Mouse (Mus musculus) forelimb bud, embryonic 11.5 days (tissue): ENCODE results near the gene Pard3.

Experiments
- DNase-seq: peaks from one replicate; pipeline ENCODE4 v3.0.0-alpha.2; 2012; ENCODE audit warnings: low read depth, low spot score

Pard3 gene

GRCm38 (mm10) chr8:127546161-127546560 is 482.5 kb downstream of the Pard3 start:
- DNase-seq = no peak

- DNase-seq = no peak
Measured at GRCm38 (mm10) chr8:127550928-127551327, 487.2 kb downstream of the Pard3 start.

- peak; percentile 41 for DNase-seq
Measured at GRCm38 (mm10) chr8:127552161-127552595, 488.5 kb downstream of the Pard3 start.

- peak; percentile 18 for DNase-seq
Measured at GRCm38 (mm10) chr8:127552836-127553235, 489.1 kb downstream of the Pard3 start.

GRCm38 (mm10) chr8:127553582-127553981 is 489.9 kb downstream of the Pard3 start:
- peak; percentile 61 for DNase-seq

GRCm38 (mm10) chr8:127555795-127556194 is 492.1 kb downstream of the Pard3 start:
- DNase-seq = no peak

GRCm38 (mm10) chr8:127556964-127557363 is 493.3 kb downstream of the Pard3 start:
- no peak for DNase-seq

GRCm38 (mm10) chr8:127557566-127557965 is 493.9 kb downstream of the Pard3 start:
- no peak for DNase-seq

GRCm38 (mm10) chr8:127563634-127564033 is 499.9 kb downstream of the Pard3 start:
- DNase-seq = no peak

- no peak for DNase-seq
Measured at GRCm38 (mm10) chr8:127564426-127564825, 500.7 kb downstream of the Pard3 start.

GRCm38 (mm10) chr8:127569212-127569611 is 505.5 kb downstream of the Pard3 start:
- no peak for DNase-seq

GRCm38 (mm10) chr8:127570527-127570926 is 506.8 kb downstream of the Pard3 start:
- DNase-seq = no peak

- no peak for DNase-seq
Measured at GRCm38 (mm10) chr8:127572493-127572892, 508.8 kb downstream of the Pard3 start.

GRCm38 (mm10) chr8:127576657-127577056 is 513.0 kb downstream of the Pard3 start:
- DNase-seq = no peak

- DNase-seq = no peak
Measured at GRCm38 (mm10) chr8:127577656-127578055, 514.0 kb downstream of the Pard3 start.

- DNase-seq = no peak
Measured at GRCm38 (mm10) chr8:127579436-127579835, 515.7 kb downstream of the Pard3 start.

GRCm38 (mm10) chr8:127583429-127583828 is 519.7 kb downstream of the Pard3 start:
- DNase-seq = no peak

GRCm38 (mm10) chr8:127585618-127586017 is 521.9 kb downstream of the Pard3 start:
- no peak for DNase-seq

- peak; percentile 53 for DNase-seq
Measured at GRCm38 (mm10) chr8:127586681-127587080, 523.0 kb downstream of the Pard3 start.

- no peak for DNase-seq
Measured at GRCm38 (mm10) chr8:127588313-127588712, 524.6 kb downstream of the Pard3 start.

- DNase-seq = no peak
Measured at GRCm38 (mm10) chr8:127589291-127589690, 525.6 kb downstream of the Pard3 start.

GRCm38 (mm10) chr8:127590674-127591186 is 527.0 kb downstream of the Pard3 start:
- DNase-seq = no peak

GRCm38 (mm10) chr8:127592648-127593574 is 529.2 kb downstream of the Pard3 start:
- no peak for DNase-seq
